Mouse (Mus musculus): Measurements from ENCODE around the gene Zfp781.
"Not testable (repeated sequence)": the region's sequence is repeated elsewhere in the genome, so short reads cannot be mapped to it uniquely, and the experiment has no call there.

The Zfp781 gene

DNA sequence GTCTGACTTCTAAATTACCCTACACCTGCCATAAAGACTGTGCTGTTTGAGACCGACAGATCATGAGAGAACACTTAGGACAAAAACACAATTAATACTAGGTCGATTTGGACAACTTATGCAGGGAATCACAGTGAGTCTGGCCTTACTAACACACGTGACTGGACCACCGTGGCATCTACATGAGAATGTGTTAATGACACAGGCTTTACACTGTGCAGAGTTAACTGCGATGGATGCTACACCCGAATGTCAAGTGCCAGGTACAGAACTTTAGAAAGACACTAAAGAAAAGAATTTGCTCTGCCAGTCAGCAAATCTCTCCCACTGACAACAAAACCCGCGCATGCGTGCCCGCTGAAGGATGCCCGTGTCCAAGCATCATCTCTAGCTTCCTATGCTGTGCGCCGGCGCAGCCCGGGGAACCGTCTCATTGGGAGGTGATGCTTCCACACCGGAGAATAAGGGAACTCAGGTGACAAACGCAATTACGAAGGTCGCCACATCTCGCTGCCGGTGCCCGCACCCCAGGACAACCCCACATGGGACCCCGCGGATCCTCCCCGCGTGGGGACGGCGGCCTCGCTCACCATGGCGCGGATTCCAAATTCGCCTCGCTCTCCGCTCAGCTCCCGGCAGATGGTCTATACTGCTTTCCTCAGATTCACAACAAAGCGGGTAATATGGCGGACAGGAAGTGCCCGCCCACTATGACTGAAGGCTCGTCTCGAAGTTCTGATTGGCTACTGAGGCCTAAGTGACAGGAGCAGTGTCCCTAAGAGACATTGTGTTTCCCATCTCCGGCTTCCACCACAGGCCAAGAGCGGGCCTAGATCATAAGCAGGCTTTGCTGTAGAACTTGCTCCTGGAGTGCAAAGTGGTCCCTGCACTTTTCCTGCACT, at the start of gene Zfp781:
Gene Zfp781 (minus strand): TSS at position 639 of the 902 bp plus-strand sequence.
- DNase-seq (ENCODE audit: low spot score in 2 of 2): not testable (repeated sequence)

DNA sequence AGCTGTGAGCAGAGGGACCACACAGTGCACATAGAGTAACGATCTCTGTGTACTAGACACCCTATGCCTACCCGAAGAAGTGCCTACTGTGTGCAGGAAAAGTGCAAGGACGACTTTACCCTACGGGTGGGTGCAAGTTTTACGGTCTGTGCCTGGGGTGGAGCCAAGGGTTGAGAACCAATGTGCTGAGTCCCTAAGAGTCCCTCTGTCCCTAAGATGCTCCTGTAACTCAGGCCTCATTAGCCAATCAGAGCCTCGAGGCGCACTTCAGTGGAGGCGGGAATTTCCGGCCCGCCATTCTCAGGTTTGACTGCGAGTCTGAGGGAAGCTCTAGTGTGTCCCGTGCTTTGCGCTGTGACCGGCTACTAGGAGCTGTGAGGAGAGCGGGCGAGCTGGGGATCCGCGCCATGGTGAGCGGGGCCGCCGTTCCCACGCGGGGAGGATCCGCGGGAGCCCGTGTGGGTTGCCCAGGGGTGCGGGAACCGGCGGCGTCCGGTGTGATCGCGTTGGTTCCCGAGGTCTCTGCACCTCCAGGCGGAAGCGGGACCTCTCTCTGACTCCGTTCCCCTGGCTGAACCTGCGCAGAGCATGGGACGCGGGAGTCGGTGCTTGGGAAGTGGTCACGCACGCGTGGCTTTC, 48.2 kb upstream of the Zfp781 start:
- DNase-seq (ENCODE audit: low spot score in 2 of 2): peak in 1 of 2 experiments; percentile 1

DNA sequence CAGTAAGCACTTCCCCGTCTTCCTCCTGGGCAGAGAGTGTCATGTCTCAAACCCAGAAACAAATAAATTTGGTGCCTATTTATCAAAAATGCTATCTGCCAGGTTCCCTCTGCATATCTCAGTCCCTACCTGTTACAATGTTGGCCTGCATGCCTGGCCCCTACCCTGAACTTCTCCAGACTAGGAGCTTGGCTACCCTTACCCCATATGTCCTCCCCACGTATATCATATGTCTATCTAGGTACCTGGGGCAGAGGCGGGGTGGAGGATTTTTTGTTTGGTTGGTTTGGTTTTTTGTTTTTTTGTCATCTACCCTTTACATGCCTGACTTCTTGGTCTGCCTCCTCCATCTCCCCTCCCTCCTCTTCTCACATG, 451 bp upstream of the Zfp781 start:
- DNase-seq (ENCODE audit: low spot score in 2 of 2): not testable (repeated sequence)

DNA sequence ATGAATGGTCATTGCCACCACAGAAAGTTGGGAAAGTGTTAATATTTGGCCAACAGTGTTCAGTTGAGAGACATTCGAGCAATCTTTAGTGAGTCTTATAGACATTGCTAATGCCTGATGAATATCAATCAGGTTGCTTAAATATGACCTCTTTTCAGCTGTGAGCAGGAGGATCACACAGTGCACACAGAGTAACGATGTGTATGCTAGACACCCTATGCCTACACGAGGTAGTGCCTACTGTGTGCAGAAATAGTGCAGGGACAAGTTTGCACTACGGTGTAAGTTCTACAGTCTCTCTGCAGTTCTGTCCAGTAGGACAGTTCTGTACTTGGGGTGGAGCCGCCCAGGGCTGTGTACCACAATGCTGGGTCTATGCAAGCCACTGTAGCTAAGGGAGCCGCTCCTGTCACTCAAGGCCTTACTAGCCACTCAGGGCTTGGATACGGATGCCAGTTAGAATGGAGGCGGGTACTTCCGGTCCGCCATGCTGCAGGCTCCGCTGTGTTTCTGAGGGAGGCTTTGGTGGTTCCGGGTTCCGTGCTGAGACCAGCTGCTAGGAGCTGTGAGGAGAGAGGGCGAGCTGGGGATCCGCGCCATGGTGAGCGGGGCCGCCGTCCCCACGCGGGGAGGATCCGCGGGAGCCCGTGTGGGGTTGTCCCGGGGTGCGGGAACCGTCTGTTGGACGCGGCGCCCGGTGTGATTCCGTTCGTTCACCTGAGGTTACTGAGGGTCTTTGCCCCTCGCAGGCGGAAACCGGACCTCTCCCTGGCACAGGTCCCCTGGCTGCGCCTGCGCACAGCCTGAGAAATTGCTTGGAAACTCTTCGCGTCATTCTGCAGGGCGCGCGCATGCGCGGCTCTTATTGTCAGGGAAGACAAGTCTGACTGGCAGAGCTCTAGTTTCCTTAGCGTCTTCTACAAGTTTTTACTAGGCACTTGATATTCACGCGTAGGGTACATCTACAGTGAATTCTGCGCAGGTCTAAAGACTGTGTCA, 66.6 kb downstream of the Zfp781 start, which contains the start of gene Gm32687:
Gene Gm32687 (plus strand): TSS at position 526 of the 999 bp plus-strand sequence.
- DNase-seq (ENCODE audit: low spot score in 2 of 2): peak in 1 of 2 experiments; percentile 0
